32 mouse cellular contexts compared by ENCODE assay signal in genomic region chr15:6551875-6552274, GRCm38 (mm10). TPM values are rescaled to one million over a fixed set of nuclear protein-coding genes. Genes with fewer than 3 reads are reported as not detected.
DNase-seq lines count a peak whose midpoint lies in the region; ATAC-seq and TF ChIP-seq lines count a peak whose summit lies in the region.
"Had no signal": no experiment of that assay in that cellular context is flagged by ENCODE, and none has a peak within 500 bp of the region (broad histone marks: within the 10 kb centered on the region; RNA-seq: fewer than 3 reads in every experiment).

No protein-coding gene starts in this region.

- H3K9ac ChIP-seq in liver, embryonic 11.5 days (ENCODE audit: low read depth, low read length) = no peak overlapping the region
- no peak overlapping the region for H3K9ac ChIP-seq in liver, postnatal 0 days (replicated peaks)
- H3K9ac ChIP-seq in MEL (ENCODE audit: control insufficient read depth, low read depth, low read length, poor library complexity, severe bottlenecking) = peak overlapping the region; percentile 35
- H3K9ac ChIP-seq in liver, embryonic 13.5 days = no peak overlapping the region
- no peak overlapping the region for H3K9ac ChIP-seq in liver, embryonic 16.5 days (ENCODE audit: low read depth, low read length)
- H3K9ac ChIP-seq: embryonic facial prominence, embryonic 13.5 days; forebrain, embryonic 12.5 days; forebrain, embryonic 15.5 days; heart, embryonic 13.5 days; hindbrain, embryonic 13.5 days had no signal

- no peak for TF ChIP-seq POLR2A in MEL (IDR thresholded peaks at IDR 0.05; ENCODE audit: control insufficient read depth in 1 of 2, insufficient read depth in 1 of 2, low read depth in 1 of 2, low read length in 2 of 2, poor library complexity in 1 of 2)

- ATAC-seq in liver, embryonic 11.5 days (replicated peaks; ENCODE audit: low FRiP score) = peak; percentile 71; the same call in 1 of the 2 replicates
- no peak for ATAC-seq in liver, postnatal 0 days
- peak; percentile 73 for ATAC-seq in liver, embryonic 13.5 days (ENCODE audit: low read depth)
- ATAC-seq in liver, embryonic 16.5 days (ENCODE audit: low read depth) = peak; percentile 37; the same call in 1 of the 2 replicates
- ATAC-seq: activated CD4-positive, CD25-positive, alpha-beta regulatory T cell, adult 4 months; forebrain, embryonic 15.5 days; hindbrain, embryonic 16.5 days had no signal

- no peak for TF ChIP-seq RAD21 in MEL (IDR thresholded peaks at IDR 0.05; ENCODE audit: low read depth, low read length)

- H3K4me1 ChIP-seq in liver, embryonic 11.5 days (replicated peaks; ENCODE audit: control insufficient read depth, insufficient read depth, low read length) = peaks cover 22% of the 10 kb centered on the region
- no peaks in the 10 kb centered on the region for H3K4me1 ChIP-seq in liver, postnatal 0 days (ENCODE audit: insufficient read depth)
- H3K4me1 ChIP-seq in MEL (ENCODE audit: control insufficient read depth in 1 of 2, insufficient read depth in 2 of 2, low read length in 2 of 2) = peaks cover 14 to 50% of the 10 kb centered on the region in 2 experiments
- peaks cover 45% of the 10 kb centered on the region for H3K4me1 ChIP-seq in liver, embryonic 13.5 days (replicated peaks)
- H3K4me1 ChIP-seq in liver, embryonic 16.5 days (ENCODE audit: control insufficient read depth, low read depth, low read length) = peaks cover 6% of the 10 kb centered on the region
- H3K4me1 ChIP-seq: embryonic facial prominence, embryonic 10.5 days; embryonic facial prominence, embryonic 13.5 days; forebrain, embryonic 12.5 days; forebrain, embryonic 15.5 days; heart, embryonic 10.5 days; heart, embryonic 13.5 days; hindbrain, embryonic 10.5 days; hindbrain, embryonic 13.5 days had no signal

- no peaks in the 10 kb centered on the region for H3K9me3 ChIP-seq in liver, embryonic 11.5 days (ENCODE audit: control insufficient read depth, low read length)
- no peaks in the 10 kb centered on the region for H3K9me3 ChIP-seq in liver, postnatal 0 days (ENCODE audit: low read length)
- H3K9me3 ChIP-seq in MEL (replicated peaks; ENCODE audit: insufficient read depth, low read length) = no peaks in the 10 kb centered on the region
- no peaks in the 10 kb centered on the region for H3K9me3 ChIP-seq in liver, embryonic 13.5 days (replicated peaks)
- no peaks in the 10 kb centered on the region for H3K9me3 ChIP-seq in liver, embryonic 16.5 days (replicated peaks; ENCODE audit: control insufficient read depth, low read length)
- H3K9me3 ChIP-seq: embryonic facial prominence, embryonic 10.5 days; embryonic facial prominence, embryonic 13.5 days; forebrain, embryonic 12.5 days; forebrain, embryonic 15.5 days; G1E; heart, embryonic 10.5 days; heart, embryonic 13.5 days; hindbrain, embryonic 10.5 days; hindbrain, embryonic 13.5 days had no signal

- H3K27me3 ChIP-seq in liver, embryonic 11.5 days (replicated peaks; ENCODE audit: control insufficient read depth, insufficient read depth, low read length) = no peaks in the 10 kb centered on the region
- no peaks in the 10 kb centered on the region for H3K27me3 ChIP-seq in liver, postnatal 0 days (ENCODE audit: insufficient read depth, low read length)
- no peaks in the 10 kb centered on the region for H3K27me3 ChIP-seq in MEL (ENCODE audit: control insufficient read depth in 1 of 2, insufficient read depth in 2 of 2, low read length in 2 of 2)
- no peaks in the 10 kb centered on the region for H3K27me3 ChIP-seq in liver, embryonic 13.5 days
- no peaks in the 10 kb centered on the region for H3K27me3 ChIP-seq in liver, embryonic 16.5 days (ENCODE audit: control insufficient read depth, insufficient read depth, low read depth, low read length)
- H3K27me3 ChIP-seq: CH12.LX; embryonic facial prominence, embryonic 13.5 days; forebrain, embryonic 12.5 days; forebrain, embryonic 15.5 days; heart, embryonic 13.5 days; hindbrain, embryonic 13.5 days had no signal

- H3K4me2 ChIP-seq in liver, embryonic 11.5 days = peak overlapping the region; percentile 9; the same call in 1 of the 2 replicates
- no peak overlapping the region for H3K4me2 ChIP-seq in liver, postnatal 0 days (ENCODE audit: low read depth, low read length)
- 0 out of 2 replicates have a peak overlapping the region, but pooled peaks have one; percentile 26 for H3K4me2 ChIP-seq in liver, embryonic 13.5 days
- H3K4me2 ChIP-seq in liver, embryonic 16.5 days (ENCODE audit: low read depth, low read length) = peak overlapping the region; percentile 4; the same call in 1 of the 2 replicates
- H3K4me2 ChIP-seq: embryonic facial prominence, embryonic 13.5 days; forebrain, embryonic 12.5 days; forebrain, embryonic 15.5 days; heart, embryonic 13.5 days; hindbrain, embryonic 13.5 days had no signal

- TF ChIP-seq CTCF in liver, postnatal 0 days (IDR thresholded peaks at IDR 0.05; ENCODE audit: low read depth) = no peak
- no peak for TF ChIP-seq CTCF in MEL (IDR thresholded peaks at IDR 0.05 in 2 of 3, conservative IDR thresholded peaks at IDR 0.05 in 1 of 3; ENCODE audit: control insufficient read depth in 1 of 3, insufficient read depth in 1 of 3, low read depth in 2 of 3, low read length in 3 of 3, poor library complexity in 1 of 3, severe bottlenecking in 1 of 3)

- no peak for TF ChIP-seq EP300 in liver, postnatal 0 days (IDR thresholded peaks at IDR 0.05; ENCODE audit: low read depth)
- peak; percentile 89 for TF ChIP-seq EP300 in MEL (IDR thresholded peaks at IDR 0.05; ENCODE audit: low read depth in 1 of 2, low read length in 2 of 2)

- no peaks in the 10 kb centered on the region for H3K79me2 ChIP-seq in MEL (ENCODE audit: control insufficient read depth, insufficient read depth, low read length, poor library complexity)

- WGBS in liver, embryonic 11.5 days = 64% methylated on average over 7 of the region's 7 CpGs
- 55% methylated on average over 7 of the region's 7 CpGs for WGBS in liver, postnatal 0 days (ENCODE audit: insufficient replicate concordance)
- 34% methylated on average over 7 of the region's 7 CpGs for WGBS in liver, embryonic 13.5 days (ENCODE audit: insufficient replicate concordance)
- 32% methylated on average over 7 of the region's 7 CpGs for WGBS in liver, embryonic 16.5 days (ENCODE audit: insufficient replicate concordance)

- no peak overlapping the region for H3K4me3 ChIP-seq in liver, embryonic 11.5 days (ENCODE audit: low read depth, low read length)
- no peak overlapping the region for H3K4me3 ChIP-seq in liver, postnatal 0 days (ENCODE audit: low read depth, low read length)
- H3K4me3 ChIP-seq in MEL (ENCODE audit: control insufficient read depth in 1 of 2, insufficient read depth in 1 of 2, low read depth in 2 of 2, low read length in 2 of 2) = peak overlapping the region; percentile 29 to 32
- no peak overlapping the region for H3K4me3 ChIP-seq in liver, embryonic 13.5 days (replicated peaks)
- no peak overlapping the region for H3K4me3 ChIP-seq in liver, embryonic 16.5 days (ENCODE audit: low read depth, low read length)
- H3K4me3 ChIP-seq: embryonic facial prominence, embryonic 10.5 days; embryonic facial prominence, embryonic 13.5 days; erythroblast, embryonic 14.5 days; forebrain, embryonic 12.5 days; forebrain, embryonic 15.5 days; heart, adult 2 months; heart, embryonic 10.5 days; heart, embryonic 13.5 days; hindbrain, embryonic 10.5 days; hindbrain, embryonic 13.5 days had no signal

- no peaks in the 10 kb centered on the region for H3K36me3 ChIP-seq in liver, embryonic 11.5 days (ENCODE audit: control insufficient read depth, insufficient read depth, low read length)
- H3K36me3 ChIP-seq in liver, postnatal 0 days (replicated peaks; ENCODE audit: insufficient read depth, low read length) = no peaks in the 10 kb centered on the region
- peaks cover 0 to 54% of the 10 kb centered on the region in 2 experiments; a peak in 2 of 4 replicates for H3K36me3 ChIP-seq in MEL (ENCODE audit: control insufficient read depth in 1 of 2, insufficient read depth in 2 of 2, low read length in 2 of 2)
- H3K36me3 ChIP-seq in liver, embryonic 13.5 days = no peaks in the 10 kb centered on the region
- H3K36me3 ChIP-seq in liver, embryonic 16.5 days (ENCODE audit: control insufficient read depth, insufficient read depth) = no peaks in the 10 kb centered on the region
- H3K36me3 ChIP-seq: embryonic facial prominence, embryonic 10.5 days; embryonic facial prominence, embryonic 13.5 days; forebrain, embryonic 12.5 days; forebrain, embryonic 15.5 days; heart, embryonic 10.5 days; heart, embryonic 13.5 days; hindbrain, embryonic 10.5 days; hindbrain, embryonic 13.5 days had no signal

- DNase-seq in liver, embryonic 11.5 days (ENCODE audit: low spot score) = no peak
- no peak for DNase-seq in liver, postnatal 0 days
- DNase-seq in MEL (ENCODE audit: low read depth, low spot score) = peak; percentile 80
- no peak for DNase-seq in liver, embryonic 13.5 days
- no peak for DNase-seq in kidney, postnatal 36 days
- no peak for DNase-seq in thymus, postnatal 25 days
- DNase-seq in left cerebral cortex, adult 9 months (ENCODE audit: low spot score in 2 of 2) = no peak
- DNase-seq: adrenal gland, adult 8-10 months; adrenal gland, postnatal 25 days; B cell, adult 2 months; cerebellum, adult 11-12 months; cerebellum, adult 8-10 months; cerebellum, postnatal 10 days; cerebellum, postnatal 36 days; embryo, embryonic 11 days; gastrocnemius, postnatal 25 days; heart, adult 2 months; heart, postnatal 36 days had no signal

- H3K27ac ChIP-seq in liver, embryonic 11.5 days (ENCODE audit: low read depth, low read length) = no peak overlapping the region
- no peak overlapping the region for H3K27ac ChIP-seq in liver, postnatal 0 days (ENCODE audit: low read depth)
- H3K27ac ChIP-seq in MEL (ENCODE audit: control insufficient read depth, low read depth, low read length) = peak overlapping the region; percentile 61
- H3K27ac ChIP-seq in liver, embryonic 13.5 days = no peak overlapping the region
- no peak overlapping the region for H3K27ac ChIP-seq in liver, embryonic 16.5 days (ENCODE audit: low read length)
- H3K27ac ChIP-seq: embryonic facial prominence, embryonic 10.5 days; embryonic facial prominence, embryonic 13.5 days; forebrain, embryonic 12.5 days; forebrain, embryonic 15.5 days; heart, adult 2 months; heart, embryonic 10.5 days; heart, embryonic 13.5 days; hindbrain, embryonic 10.5 days; hindbrain, embryonic 13.5 days had no signal

TF ChIP-seq in MEL, 35 proteins besides CTCF, POLR2A, EP300 and RAD21 (continues in another document):
- TF ChIP-seq GATA1 (IDR thresholded peaks at IDR 0.05; ENCODE audit: low read depth, low read length) (peak; percentile 95), UBTF (IDR thresholded peaks at IDR 0.05; ENCODE audit: borderline replicate concordance, insufficient read depth, low read depth, low read length) (no peak)

RNA-seq across cellular contexts. Expression of gene Fyb, which starts 29.2 kb away (rescaled TPM):
- polyA plus RNA-seq in liver, embryonic 11.5 days (2014; fragmentation: Nextera tagmentation; extraction: Ambion mirVana) = 38.7 and 41.1 TPM in 2 replicates
- polyA plus RNA-seq in liver, postnatal 0 days (2015; fragmentation: Nextera tagmentation; extraction: Ambion mirVana) = 28.0 and 29.7 TPM in 2 replicates
- total RNA-seq in MEL (2012; rRNA removed) = 196 and 208 TPM in 2 replicates
- 100 to 1,000 TPM in 1 of 2 experiments, not detected in 1; 175 TPM for polyA plus RNA-seq in MEL (2012; ENCODE audit: insufficient read depth in 1 of 2, insufficient read length in 2 of 2, low read depth in 1 of 2, low replicate concordance in 2 of 2, missing spikeins in 1 of 2)
- polyA plus RNA-seq in liver, embryonic 13.5 days (2015; fragmentation: Nextera tagmentation; extraction: Ambion mirVana) = 27.5 and 31.4 TPM in 2 replicates
- 20.9 and 21.9 TPM in 2 replicates for polyA plus RNA-seq in liver, embryonic 16.5 days (2015; fragmentation: Nextera tagmentation; extraction: Ambion mirVana)

Comparison
In these comparisons a context has a peak if more than half of its experiments do, and no peak if none do; other contexts are left out.
1. H3K4me3 ChIP-seq: peak in MEL (2 of 2); none in liver, embryonic 11.5 days (single experiment), liver, postnatal 0 days (single experiment), liver, embryonic 13.5 days (single experiment) and liver, embryonic 16.5 days (single experiment).